Mouse (Mus musculus) MEL (cell line): Measurements from ENCODE around the gene Gaa. TPM values are rescaled to one million over a fixed set of nuclear protein-coding genes. Genes with fewer than 3 reads are reported as not detected.
"Not testable (repeated sequence)": the region's sequence is repeated elsewhere in the genome, so short reads cannot be mapped to it uniquely, and the experiment has no call there.

ENCODE experiments used
- DNase-seq: peaks from one replicate; pipeline ENCODE4 v3.0.0; 2011; ENCODE audit warnings: low read depth, low spot score
- H3K27ac ChIP-seq: 2 replicates; pipeline ENCODE4 v1.5.1; 2012; ENCODE audit warnings: low read depth, mild to moderate bottlenecking, control low read depth, low read length, moderate library complexity; ENCODE audit not compliant: control insufficient read depth
- H3K27me3 ChIP-seq, 2 experiments: fragments of 150-350 bp in 1 of 2; sonication (generic) in 1 of 2; 2 replicates each; pipeline ENCODE4 v1.6.1; 2012; ENCODE audit warnings: low read length in 2 of 2, mild to moderate bottlenecking in 2 of 2, improper control_type of control experiment in 1 of 2, moderate library complexity in 1 of 2; ENCODE audit not compliant: insufficient read depth in 2 of 2, control insufficient read depth in 1 of 2
- H3K36me3 ChIP-seq, 2 experiments: 2 replicates each; pipeline ENCODE4 v1.6.1; 2012 to 2014; ENCODE audit warnings: low read length in 2 of 2, improper control_type of control experiment in 1 of 2, inconsistent platforms in 1 of 2, mild to moderate bottlenecking in 1 of 2; ENCODE audit not compliant: insufficient read depth in 2 of 2, control insufficient read depth in 1 of 2
- H3K4me1 ChIP-seq, 2 experiments: fragments of 150-350 bp in 1 of 2; sonication (generic) in 1 of 2; 2 replicates each; pipeline ENCODE4 v1.6.1; 2012; ENCODE audit warnings: low read length in 2 of 2, improper control_type of control experiment in 1 of 2, mild to moderate bottlenecking in 1 of 2; ENCODE audit not compliant: insufficient read depth in 2 of 2, control insufficient read depth in 1 of 2
- H3K4me3 ChIP-seq, 2 experiments: fragments of 150-350 bp in 1 of 2; sonication (generic) in 1 of 2; 2 replicates each; pipeline ENCODE4 v1.5.1; 2012; ENCODE audit warnings: low read depth in 2 of 2, low read length in 2 of 2, mild to moderate bottlenecking in 2 of 2, moderate library complexity in 2 of 2, control low read depth in 1 of 2, improper control_type of control experiment in 1 of 2; ENCODE audit not compliant: control insufficient read depth in 1 of 2, insufficient read depth in 1 of 2
- H3K79me2 ChIP-seq: 2 replicates; pipeline ENCODE4 v1.6.1; 2012; ENCODE audit warnings: mild to moderate bottlenecking, low read length, moderate library complexity; ENCODE audit not compliant: control insufficient read depth, poor library complexity, insufficient read depth
- H3K9ac ChIP-seq: 2 replicates; pipeline ENCODE4 v1.6.1; 2012; ENCODE audit warnings: low read depth, mild to moderate bottlenecking, control low read depth, low read length, moderate library complexity; ENCODE audit not compliant: control insufficient read depth, poor library complexity, severe bottlenecking
- H3K9me3 ChIP-seq: fragments of 150-350 bp; sonication (generic); replicated peaks from 2 replicates; pipeline ENCODE4 v1.6.1; 2012; ENCODE audit warnings: mild to moderate bottlenecking, low read length, improper control_type of control experiment, moderate library complexity; ENCODE audit not compliant: insufficient read depth
- BHLHE40 ChIP-seq: IDR thresholded peaks from 2 replicates; pipeline ENCODE4 v1.6.1; 2012; ENCODE audit warnings: low read depth, mild to moderate bottlenecking, inconsistent platforms, low read length, improper control_type of control experiment, borderline replicate concordance
- CHD2 ChIP-seq: IDR thresholded peaks from 2 replicates; pipeline ENCODE4 v1.6.1; 2011; ENCODE audit warnings: low read length, improper control_type of control experiment
- ELF1 ChIP-seq: IDR thresholded peaks from 2 replicates; pipeline ENCODE4 v1.6.1; 2014; ENCODE audit warnings: low read depth, mild to moderate bottlenecking, inconsistent platforms, low read length, improper control_type of control experiment, moderate library complexity
- EP300 ChIP-seq, 2 experiments: IDR thresholded peaks; 2 replicates each; pipeline ENCODE4 v1.6.1; 2011; ENCODE audit warnings: improper control_type of control experiment in 2 of 2, low read length in 2 of 2, low read depth in 1 of 2, mild to moderate bottlenecking in 1 of 2
- ETS1 ChIP-seq: IDR thresholded peaks from 2 replicates; pipeline ENCODE4 v1.6.1; 2012; ENCODE audit warnings: low read depth, mild to moderate bottlenecking, inconsistent platforms, low read length, improper control_type of control experiment, moderate library complexity
- GABPA ChIP-seq: IDR thresholded peaks from 2 replicates; pipeline ENCODE4 v1.6.1; 2012; ENCODE audit warnings: low read depth, mild to moderate bottlenecking, inconsistent platforms, low read length, improper control_type of control experiment, moderate library complexity
- GATA1 ChIP-seq: IDR thresholded peaks from 2 replicates; pipeline ENCODE4 v1.6.1; 2011; ENCODE audit warnings: low read depth, low read length, improper control_type of control experiment
- HCFC1 ChIP-seq: IDR thresholded peaks from 2 replicates; pipeline ENCODE4 v1.6.1; 2012; ENCODE audit warnings: low read depth, mild to moderate bottlenecking, inconsistent platforms, low read length, improper control_type of control experiment, moderate library complexity
- MYB ChIP-seq: IDR thresholded peaks from 2 replicates; pipeline ENCODE4 v1.6.1; 2011; ENCODE audit warnings: mild to moderate bottlenecking, low read depth, low read length, improper control_type of control experiment
- SIN3A ChIP-seq: IDR thresholded peaks from 2 replicates; pipeline ENCODE4 v1.6.1; 2012; ENCODE audit warnings: low read length, improper control_type of control experiment, inconsistent platforms
- SMC3 ChIP-seq: IDR thresholded peaks from 2 replicates; pipeline ENCODE4 v1.6.1; 2011; ENCODE audit warnings: low read depth, low read length, improper control_type of control experiment
- TCF12 ChIP-seq: IDR thresholded peaks from 2 replicates; pipeline ENCODE4 v1.6.1; 2014; ENCODE audit warnings: low read depth, mild to moderate bottlenecking, inconsistent platforms, low read length, improper control_type of control experiment, moderate library complexity
- ZC3H11A ChIP-seq: IDR thresholded peaks from 2 replicates; pipeline ENCODE4 v1.6.1; 2012; ENCODE audit warnings: low read depth, mild to moderate bottlenecking, inconsistent platforms, low read length, improper control_type of control experiment
- ZMIZ1 ChIP-seq: IDR thresholded peaks from 2 replicates; pipeline ENCODE4 v1.6.1; 2012; ENCODE audit warnings: low read depth, mild to moderate bottlenecking, inconsistent platforms, low read length, improper control_type of control experiment, moderate library complexity
- ZNF384 ChIP-seq: IDR thresholded peaks from 2 replicates; pipeline ENCODE4 v1.6.1; 2012; ENCODE audit warnings: low read depth, mild to moderate bottlenecking, inconsistent platforms, low read length, improper control_type of control experiment
- polyA plus RNA-seq, 2 experiments: library from polyadenylated mRNA; stranded (reverse) in 1 of 2; unstranded in 1 of 2; fragments of >175 nt in 1 of 2; fragments of >200 nt in 1 of 2; gene quantifications; 2 replicates each; pipeline versions ENCODE4 v1.2.1 to v1.2.4; 2012; ENCODE audit warnings: low replicate concordance in 2 of 2, low read depth in 1 of 2; ENCODE audit not compliant: insufficient read length in 2 of 2, insufficient read depth in 1 of 2, missing spikeins in 1 of 2
- total RNA-seq: library from RNA; depleted of rRNA; stranded (reverse); fragments of 300-350 nt; gene quantifications from 2 replicates; pipeline ENCODE4 v1.2.3, GENCODE M21; 2012

Gene Gaa
- total and polyA plus RNA-seq, 3 experiments = 54.1 to 85.6 TPM; not detected in 1

GRCm38 (mm10) chr11:119238305-119238721 lies 29.4 kb upstream of the Gaa start (continued):
- TF ChIP-seq GATA1 (no peak), MYB (no peak)
- TF ChIP-seq, all 39 proteins: peak for 12

- no peaks in the 10 kb centered on the region for H3K27me3 ChIP-seq
- H3K9ac ChIP-seq = no peak overlapping the region
Measured at GRCm38 (mm10) chr11:119239480-119239879, 28.2 kb upstream of the Gaa start.

DNA sequence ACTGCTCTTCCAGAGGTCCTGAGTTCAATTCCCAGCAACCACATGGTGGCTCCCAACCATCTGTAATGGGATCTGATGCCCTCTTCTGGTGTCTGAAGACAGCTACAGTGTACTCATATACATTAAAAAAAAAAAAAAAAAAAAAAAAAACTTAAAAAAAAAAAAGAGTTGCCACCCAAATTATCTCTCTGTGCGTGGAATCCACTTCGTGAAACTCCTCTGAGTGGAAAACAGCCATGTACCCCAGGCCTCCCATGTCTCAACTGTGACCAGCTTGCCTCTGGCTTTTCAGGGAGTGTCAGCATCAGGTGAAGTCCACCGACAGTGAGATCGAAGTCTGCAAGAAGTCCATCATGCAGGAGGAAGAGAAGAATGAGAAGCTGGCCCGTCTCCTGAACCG lies 22.1 kb upstream of the Gaa start:
- not testable (repeated sequence) for H3K9me3 ChIP-seq, H3K4me1 ChIP-seq, H3K27me3 ChIP-seq, H3K4me3 ChIP-seq, H3K36me3 ChIP-seq, H3K9ac ChIP-seq, DNase-seq, H3K79me2 ChIP-seq, H3K27ac ChIP-seq
- peak; percentile 87 for TF ChIP-seq ZNF384

More at GRCm38 (mm10) chr11:119239480-119239879, 28.2 kb upstream of the Gaa start:
- DNase-seq = no peak
- Histone ChIP-seq H3K27ac (no peak overlapping the region), H3K79me2 (no peaks in the 10 kb centered on the region; the same call in 1 of the 2 replicates), H3K4me1 (peaks cover 3 to 16% of the 10 kb centered on the region in 2 experiments; a peak in 3 of 4 replicates), H3K9me3 (no peaks in the 10 kb centered on the region), H3K36me3 (peaks cover 0 to 8% of the 10 kb centered on the region in 2 experiments; a peak in 2 of 4 replicates), H3K4me3 (no peak overlapping the region)
- no peak for TF ChIP-seq TCF12
- no peak for TF ChIP-seq SIN3A
- no peak for TF ChIP-seq SMC3
- TF ChIP-seq ELF1 = no peak
- TF ChIP-seq BHLHE40 = no peak
- TF ChIP-seq ETS1 = no peak
- TF ChIP-seq EP300 (IDR thresholded peaks at IDR 0.05; ENCODE audit: low read depth in 1 of 2, low read length in 2 of 2) = no peak
- no peak for TF ChIP-seq MYB
- TF ChIP-seq ZMIZ1 = no peak
- TF ChIP-seq ZC3H11A = no peak
- TF ChIP-seq CHD2 = no peak
- TF ChIP-seq HCFC1 = no peak
- TF ChIP-seq GABPA = no peak
